Mouse (Mus musculus) thymus, postnatal 0 days (tissue): ENCODE measurements around the gene Lap3. TPM values are rescaled to one million over a fixed set of nuclear protein-coding genes. Genes with fewer than 3 reads are reported as not detected.

Source experiments
- polyA plus RNA-seq: library from polyadenylated mRNA; unstranded; fragments of >200 nt; fragmentation: Nextera tagmentation; extraction: Ambion mirVana; gene quantifications from 2 replicates; pipeline ENCODE4 v1.2.1, GENCODE M21; 2015

Lap3 gene
- polyA plus RNA-seq, 1 experiment from 2014 or later, result 45.1 TPM

Other genes starting within 250 kb of the Lap3 start
- 125 and 126 TPM in 2 replicates for gene Qdpr, start 43.1 kb upstream of the Lap3 start, polyA plus RNA-seq
- gene Clrn2, start 39.6 kb upstream of the Lap3 start, polyA plus RNA-seq, result not detected in 2 replicates
- 257 and 260 TPM in 2 replicates for gene Med28, start 26.9 kb downstream of the Lap3 start, polyA plus RNA-seq
- gene Fam184b, start 146.2 kb downstream of the Lap3 start, polyA plus RNA-seq, result 0.14 and 0.20 TPM in 2 replicates
- gene Ncapg, start 176.5 kb downstream of the Lap3 start, polyA plus RNA-seq, result 64.0 and 70.1 TPM in 2 replicates